Mouse (Mus musculus): ENCODE measurements around the gene Zfp219.

DNA sequence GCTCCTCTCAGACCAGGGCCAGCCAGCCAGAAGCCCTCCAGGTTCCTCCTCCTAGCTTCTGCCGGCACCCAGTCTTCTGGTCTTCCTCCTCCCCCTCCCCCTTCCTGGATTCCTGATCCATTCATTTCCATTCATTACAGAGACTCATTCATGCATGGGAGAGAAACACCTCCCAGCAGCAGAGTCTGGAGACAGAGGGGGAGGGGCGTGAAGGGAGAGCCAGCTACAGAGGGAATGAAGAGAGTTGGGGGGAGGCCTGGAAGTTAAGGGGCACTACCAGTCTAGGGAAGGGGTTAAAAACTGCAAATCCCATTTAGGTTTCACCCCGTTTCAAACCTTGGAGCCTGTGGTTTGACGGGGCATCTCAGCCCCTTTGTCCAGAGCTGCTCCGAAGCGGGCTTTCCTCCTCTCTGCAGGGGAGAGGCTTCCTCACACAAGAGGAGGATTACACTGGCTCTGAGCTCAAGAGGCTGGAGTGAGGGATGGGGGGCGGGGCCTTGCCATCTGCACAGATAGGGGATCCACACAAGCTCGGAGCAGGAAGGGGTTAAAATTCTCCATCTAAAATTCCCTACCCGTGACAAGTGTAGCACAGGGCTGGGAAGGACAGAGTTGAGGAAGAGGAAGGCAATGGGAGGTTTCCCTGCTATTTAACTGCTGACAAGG lies 10.0 kb downstream of the Zfp219 start:
- TF ChIP-seq POLR2A (IDR thresholded peaks at IDR 0.05; ENCODE audit: low read depth, low read length) (no peak), CTCF (IDR thresholded peaks at IDR 0.05; ENCODE audit: borderline replicate concordance, insufficient read depth, low read length) (no peak)
